Mouse (Mus musculus) C2C12 (cell line): ENCODE measurements at regions not wholly inside any gene's neighbourhood (a gene's known extent, or its start where the extent isn't known, plus 50 kb on each side); places are given as distances from the start of the nearest gene placed in this dataset.

Source experiments
- H3K27me3 ChIP-seq: one replicate; pipeline ENCODE4 v1.6.1; 2011; ENCODE audit not compliant: control insufficient read depth, insufficient read depth, insufficient read length
- H3K36me3 ChIP-seq: one replicate; pipeline ENCODE4 v1.6.1; 2011; ENCODE audit not compliant: control insufficient read depth, insufficient read depth
- H3K4me3 ChIP-seq: one replicate; pipeline ENCODE4 v1.5.1; 2011; ENCODE audit warnings: mild to moderate bottlenecking, control low read depth; ENCODE audit not compliant: poor library complexity, insufficient read depth, severe bottlenecking
- H3K79me2 ChIP-seq: one replicate; pipeline ENCODE4 v1.6.1; 2011; ENCODE audit not compliant: control insufficient read depth, insufficient read depth
- H3K79me3 ChIP-seq: one replicate; pipeline ENCODE4 v1.6.1; 2011; ENCODE audit warnings: low read depth, control low read depth
- H3ac ChIP-seq: one replicate; pipeline ENCODE3; 2011; ENCODE audit warnings: low read depth; ENCODE audit not compliant: control insufficient read depth, insufficient read length
- CEBPB ChIP-seq: IDR thresholded peaks from one replicate; pipeline ENCODE4 v1.6.1; 2011; ENCODE audit warnings: low read depth, mild to moderate bottlenecking, control low read depth, moderate library complexity
- CTCF ChIP-seq: IDR thresholded peaks from one replicate; pipeline ENCODE4 v1.5.1; 2011; ENCODE audit not compliant: control insufficient read depth, insufficient read depth, insufficient read length
- FOSL1 ChIP-seq: IDR thresholded peaks from one replicate; pipeline ENCODE4 v1.8.0; 2011; ENCODE audit warnings: mild to moderate bottlenecking, low read length; ENCODE audit not compliant: poor library complexity, insufficient read depth, severe bottlenecking
- MAX ChIP-seq: IDR thresholded peaks from one replicate; pipeline ENCODE4 v1.6.1; 2011; ENCODE audit warnings: mild to moderate bottlenecking, control low read depth
- MYOD1 ChIP-seq: IDR thresholded peaks from one replicate; pipeline ENCODE4 v1.6.1; 2011; ENCODE audit warnings: low read depth; ENCODE audit not compliant: control insufficient read depth, insufficient read length
- MYOG ChIP-seq: IDR thresholded peaks from one replicate; pipeline ENCODE4 v1.6.1; 2011; ENCODE audit not compliant: control insufficient read depth, insufficient read length; ENCODE audit errors: extremely low read depth
- USF1 ChIP-seq: IDR thresholded peaks from one replicate; pipeline ENCODE4 v1.6.1; 2011; ENCODE audit warnings: low read depth, mild to moderate bottlenecking, control low read depth, moderate library complexity

- TF ChIP-seq CTCF (peak; percentile 79), USF1 (no peak), FOSL1 (no peak)
- H3K79me2 ChIP-seq, result no peaks in the 10 kb centered on the region
- no peak overlapping the region for H3K4me3 ChIP-seq
- H3K36me3 ChIP-seq, result no peaks in the 10 kb centered on the region
- H3ac ChIP-seq, result no peak overlapping the region
- no peaks in the 10 kb centered on the region for H3K27me3 ChIP-seq
- H3K79me3 ChIP-seq, result no peaks in the 10 kb centered on the region
Observed at GRCm38 (mm10) chr16:97272035-97272631, 84.4 kb upstream of the Bace2 start.

DNA sequence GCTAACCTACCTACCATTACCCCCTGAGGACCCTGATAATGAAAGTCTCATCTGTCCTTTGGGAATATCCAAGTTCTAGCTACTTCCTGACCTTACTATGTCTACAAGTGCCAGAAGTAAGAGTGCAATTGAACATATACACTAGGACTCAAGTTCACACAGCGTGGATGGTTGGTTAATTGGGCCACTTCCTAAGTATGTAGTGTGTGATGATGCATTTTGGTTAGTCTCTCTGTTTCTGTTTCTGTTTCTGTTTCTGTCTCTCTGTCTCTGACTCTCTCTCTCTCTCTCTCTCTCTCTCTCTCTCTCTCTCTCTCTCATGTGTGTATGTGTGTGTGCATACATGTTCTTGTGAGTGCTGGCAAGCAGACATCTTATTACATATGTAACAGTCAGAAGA is 77.6 kb upstream of the Bace2 start:
- Histone ChIP-seq H3K79me3 (no peaks in the 10 kb centered on the region), H3K27me3 (no peaks in the 10 kb centered on the region)
- TF ChIP-seq MAX (no peak), FOSL1 (no peak), CTCF (no peak), MYOD1 (no peak), USF1 (no peak), CEBPB (no peak), MYOG (no peak)

DNA sequence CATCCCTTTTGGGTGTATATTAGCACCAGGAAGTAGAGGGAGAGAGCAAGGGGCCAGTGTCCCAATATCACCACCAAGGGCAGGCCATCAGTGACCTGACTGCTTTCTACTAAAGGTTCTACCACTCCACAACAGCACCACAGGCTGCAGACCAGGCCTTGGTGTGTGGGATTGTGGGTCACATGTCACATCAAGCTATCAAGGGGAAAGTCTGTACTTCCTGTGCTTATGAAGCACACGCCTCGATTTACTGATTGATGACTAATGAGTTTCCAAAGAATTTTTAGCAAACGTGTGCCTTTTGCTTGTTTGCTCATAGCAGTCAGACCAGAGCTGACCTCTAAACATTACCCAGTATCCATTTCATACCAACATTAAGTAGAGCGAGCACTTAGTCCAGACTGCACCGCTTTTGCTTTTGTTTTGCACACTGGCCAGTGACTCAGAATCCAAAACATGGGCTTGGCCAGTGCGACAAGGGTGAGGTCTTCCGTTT is 74.9 kb upstream of the Bace2 start:
- H3K79me2 ChIP-seq, result no peaks in the 10 kb centered on the region
- H3K27me3 ChIP-seq, result no peaks in the 10 kb centered on the region
- H3K36me3 ChIP-seq, result no peaks in the 10 kb centered on the region
- no peak overlapping the region for H3ac ChIP-seq
- no peaks in the 10 kb centered on the region for H3K79me3 ChIP-seq
- TF ChIP-seq MYOG, result no peak
- TF ChIP-seq MYOD1, result no peak
- no peak for TF ChIP-seq FOSL1
- TF ChIP-seq CTCF, result no peak
- TF ChIP-seq MAX, result no peak
- no peak for TF ChIP-seq CEBPB
- no peak for TF ChIP-seq USF1
- no peak overlapping the region for H3K4me3 ChIP-seq

More for the DNA sequence above, 77.6 kb upstream of the Bace2 start:
- Histone ChIP-seq H3K4me3 (no peak overlapping the region), H3K79me2 (no peaks in the 10 kb centered on the region), H3K36me3 (no peaks in the 10 kb centered on the region), H3ac (no peak overlapping the region)

DNA sequence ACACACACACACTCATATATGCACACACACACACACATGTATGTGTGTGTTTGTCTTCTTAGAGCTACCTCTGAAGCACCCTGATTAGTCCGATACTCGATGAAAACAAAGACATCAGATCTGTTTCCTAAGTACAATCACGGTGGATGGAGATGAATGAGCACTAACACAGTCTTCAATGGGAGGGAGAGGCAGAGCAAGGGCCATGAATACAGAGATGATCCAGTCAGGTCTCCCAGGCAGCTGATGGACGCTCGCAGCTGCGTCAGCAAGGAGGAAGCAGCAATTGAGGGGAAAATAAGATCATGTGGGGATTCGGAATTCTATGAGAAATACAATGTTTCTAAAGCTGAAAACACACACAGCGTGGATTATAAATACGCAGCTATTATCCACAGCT is 73.6 kb upstream of the Bace2 start:
- no peaks in the 10 kb centered on the region for H3K36me3 ChIP-seq
- no peaks in the 10 kb centered on the region for H3K79me3 ChIP-seq
- no peaks in the 10 kb centered on the region for H3K79me2 ChIP-seq
- H3ac ChIP-seq, result no peak overlapping the region
- TF ChIP-seq USF1 (no peak), MAX (no peak), MYOD1 (no peak)
- H3K4me3 ChIP-seq, result no peak overlapping the region
- no peaks in the 10 kb centered on the region for H3K27me3 ChIP-seq

GRCm38 (mm10) chr16:97285886-97286447 is 70.6 kb upstream of the Bace2 start:
- Histone ChIP-seq H3ac (no peak overlapping the region), H3K4me3 (no peak overlapping the region), H3K79me3 (no peaks in the 10 kb centered on the region), H3K79me2 (no peaks in the 10 kb centered on the region), H3K36me3 (no peaks in the 10 kb centered on the region), H3K27me3 (no peaks in the 10 kb centered on the region)
- TF ChIP-seq MYOD1, result peak; percentile 47
- peak; percentile 20 for TF ChIP-seq CEBPB
- no peak for TF ChIP-seq FOSL1

DNA sequence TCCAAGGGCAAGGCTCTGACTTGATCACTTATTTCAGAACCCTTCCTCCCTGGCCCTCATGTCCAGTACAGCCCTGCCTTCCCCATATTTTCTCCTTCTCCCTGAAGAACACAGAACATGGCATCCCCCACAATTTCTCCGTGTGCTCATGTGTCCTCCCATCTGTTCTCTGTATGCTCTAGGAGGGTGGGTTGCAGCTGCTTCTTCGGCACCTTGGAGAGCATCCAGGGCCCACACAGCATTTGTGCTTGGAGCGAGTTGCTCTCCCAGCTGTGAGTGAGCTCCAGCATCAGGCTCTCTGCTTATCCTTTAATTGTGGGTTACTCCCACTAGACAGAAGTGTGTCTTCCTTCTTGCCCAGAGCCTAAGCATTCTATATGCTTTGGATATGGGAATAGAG is 69.8 kb upstream of the Bace2 start:
- no peak overlapping the region for H3K4me3 ChIP-seq
- no peaks in the 10 kb centered on the region for H3K36me3 ChIP-seq
- no peaks in the 10 kb centered on the region for H3K27me3 ChIP-seq
- H3ac ChIP-seq, result no peak overlapping the region
- no peaks in the 10 kb centered on the region for H3K79me2 ChIP-seq
- no peaks in the 10 kb centered on the region for H3K79me3 ChIP-seq
- no peak for TF ChIP-seq USF1
- peak; percentile 46 for TF ChIP-seq MYOD1
